Mouse (Mus musculus) left cerebral cortex, postnatal 25 days (tissue): ENCODE data around the gene Slc25a29. TPM values are rescaled to one million over a fixed set of nuclear protein-coding genes. Genes with fewer than 3 reads are reported as not detected.
"Not testable (repeated sequence)": the region's sequence is repeated elsewhere in the genome, so short reads cannot be mapped to it uniquely, and the experiment has no call there.

ENCODE experiments used
- DNase-seq, 2 experiments: peaks; one replicate each; pipeline ENCODE4 v3.0.0; 2022; ENCODE audit warnings: low spot score in 2 of 2, mixed read lengths in 1 of 2
- intact Hi-C: fragments of 180-260 bp; cut with DNase I; formaldehyde crosslinking; loops from one replicate; pipeline ENCODE4 v1.15.1; 2025
- total RNA-seq, 2 experiments: library from RNA; stranded (reverse); gene quantifications; 2 replicates each; pipeline ENCODE4 v1.2.3; 2021

Slc25a29 gene
- total RNA-seq: 10 to 100 TPM; 15.6 to 16.6 TPM

DNA sequence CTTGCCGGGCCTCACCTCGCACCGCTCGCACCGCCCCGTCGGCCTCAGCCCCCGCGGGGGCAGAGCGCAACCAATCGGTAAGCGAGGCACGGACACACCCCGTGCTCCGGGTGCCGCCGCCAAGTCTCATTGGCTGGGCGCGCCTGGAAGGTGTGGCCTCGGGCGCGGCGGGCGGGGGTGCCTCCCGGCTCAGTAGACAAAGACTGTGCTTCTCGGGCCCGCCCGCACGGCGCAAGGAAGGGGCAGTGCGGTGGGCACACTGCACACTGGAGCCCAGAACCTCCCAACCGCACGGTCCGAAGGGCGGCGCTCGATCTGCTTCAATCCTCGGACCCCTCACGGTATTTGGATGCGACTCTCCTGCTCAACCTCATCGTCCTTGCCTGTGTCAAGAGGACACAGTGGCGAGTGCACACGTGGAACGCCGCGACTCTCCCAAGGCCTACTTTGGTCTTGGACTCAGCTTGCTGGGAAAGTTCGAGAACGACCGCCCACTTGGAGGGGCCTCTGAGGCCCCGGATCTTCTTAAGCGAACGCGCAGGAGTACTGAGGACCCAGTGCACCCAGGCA, at the start of gene Slc25a29, which contains the start of gene Slc25a47:
Gene Slc25a29, minus strand, starts transcription at position 44 of the 570 bp plus-strand sequence.
Gene Slc25a47, plus strand, starts transcription at position 207 of the 570 bp plus-strand sequence.
- intact Hi-C loops: loop anchor here (2.0 kb wide), 1 partner anchor 41 kb away; no protein-coding TSS in a partner anchor
- peak; percentile 97 to 98 for DNase-seq

DNA sequence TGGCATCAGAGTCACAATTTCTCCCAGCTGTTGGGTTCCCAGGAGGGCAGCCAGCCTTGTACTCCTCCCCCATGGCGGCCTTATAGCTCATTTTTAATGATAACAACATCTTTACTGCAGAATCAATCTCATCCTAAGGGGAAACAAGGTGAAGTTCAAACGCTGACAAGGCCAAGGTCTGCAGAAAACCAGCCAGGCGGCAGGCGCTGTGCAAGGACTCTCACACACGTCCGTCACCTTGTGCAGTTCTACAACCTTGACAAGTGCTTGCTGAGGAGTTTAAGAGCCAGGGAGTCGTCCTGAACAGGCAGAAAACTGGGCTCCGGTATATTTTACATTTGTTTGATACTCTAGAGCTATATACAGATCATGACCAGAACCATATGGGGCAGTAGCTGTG, 47.1 kb upstream of the Slc25a29 start:
- DNase-seq: no peak
- intact Hi-C loops: no loop called here

DNA sequence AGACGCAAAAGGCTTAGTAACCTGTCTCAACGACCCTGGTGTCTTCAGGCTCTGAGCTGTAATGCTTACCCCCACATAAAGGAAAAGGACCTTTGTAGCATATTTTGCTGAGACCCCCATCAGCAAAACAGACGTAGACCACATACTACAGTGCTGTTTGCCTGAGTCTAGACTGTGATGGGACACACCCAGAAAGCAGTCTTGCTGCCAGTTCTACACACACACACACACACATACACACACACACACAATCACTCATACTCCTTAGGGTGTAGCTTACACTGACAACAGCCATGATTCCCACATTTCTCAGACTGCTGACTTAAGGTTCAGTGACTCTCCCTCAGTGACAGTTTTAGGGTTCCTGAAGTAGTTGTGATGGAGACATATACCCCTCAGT, 45.5 kb upstream of the Slc25a29 start:
- intact Hi-C loops: no loop called here
- DNase-seq: no peak

DNA sequence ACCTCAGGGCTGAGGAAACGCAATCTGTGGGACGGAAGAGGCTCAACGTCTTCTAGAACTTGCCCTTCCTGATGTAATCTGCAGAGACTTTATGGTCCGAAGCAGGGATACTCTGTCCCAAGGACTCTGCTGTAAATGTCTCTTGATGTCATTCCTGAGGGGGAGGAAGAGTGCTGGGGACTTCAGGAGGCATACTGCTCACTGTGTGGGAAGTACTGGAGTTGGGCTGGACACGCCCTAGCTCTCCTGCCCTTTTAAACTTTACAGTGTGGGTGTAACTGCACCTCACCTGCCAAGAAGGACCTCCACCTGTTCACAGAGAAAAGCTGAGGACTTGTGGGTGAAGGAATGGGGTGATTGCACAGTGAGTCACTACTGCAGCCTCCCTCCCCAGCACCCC, 44.9 kb upstream of the Slc25a29 start:
- no peak for DNase-seq
- intact Hi-C loops: no loop called here

DNA sequence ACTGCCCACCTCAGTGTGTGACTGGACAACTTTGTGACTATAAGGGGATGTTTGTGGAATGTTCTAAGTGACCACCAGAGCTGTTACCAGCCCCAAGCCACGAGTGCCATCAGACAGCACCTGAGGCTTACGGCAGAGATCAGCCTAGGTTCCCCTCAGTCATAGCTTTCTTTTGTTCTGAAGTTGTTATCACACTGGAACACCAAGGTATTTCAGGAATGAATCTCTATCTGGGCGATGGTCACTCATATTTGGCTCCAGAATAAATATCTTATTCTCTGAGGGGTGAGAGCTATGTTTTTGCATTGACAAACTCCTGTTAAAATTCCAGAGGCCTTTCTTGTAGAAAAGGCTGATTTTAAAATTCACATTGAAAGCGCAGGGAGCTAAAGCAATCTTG, 43.5 kb upstream of the Slc25a29 start:
- no peak for DNase-seq
- intact Hi-C loops: no loop called here

DNA sequence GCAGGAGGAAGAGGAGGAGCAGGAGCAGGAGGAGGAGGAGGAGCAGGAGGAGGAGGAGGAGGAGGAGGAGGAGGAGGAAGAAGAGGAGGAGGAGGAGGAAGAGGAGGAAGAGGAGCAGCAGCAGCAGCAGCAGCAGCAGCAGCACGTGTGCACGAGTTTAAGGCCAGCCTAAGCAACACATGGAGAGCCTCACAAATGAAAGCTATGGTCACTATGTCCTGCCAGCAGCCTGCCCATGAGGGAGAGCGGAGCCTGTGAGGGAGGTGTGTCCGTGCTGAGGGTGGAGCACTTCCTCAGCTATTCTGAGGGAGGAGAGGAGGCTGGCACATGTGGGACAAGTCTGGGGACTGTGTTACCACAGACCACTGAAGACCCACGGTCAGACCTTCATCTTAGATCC, 37.4 kb upstream of the Slc25a29 start:
- DNase-seq: no peak
- intact Hi-C loops: no loop called here

DNA sequence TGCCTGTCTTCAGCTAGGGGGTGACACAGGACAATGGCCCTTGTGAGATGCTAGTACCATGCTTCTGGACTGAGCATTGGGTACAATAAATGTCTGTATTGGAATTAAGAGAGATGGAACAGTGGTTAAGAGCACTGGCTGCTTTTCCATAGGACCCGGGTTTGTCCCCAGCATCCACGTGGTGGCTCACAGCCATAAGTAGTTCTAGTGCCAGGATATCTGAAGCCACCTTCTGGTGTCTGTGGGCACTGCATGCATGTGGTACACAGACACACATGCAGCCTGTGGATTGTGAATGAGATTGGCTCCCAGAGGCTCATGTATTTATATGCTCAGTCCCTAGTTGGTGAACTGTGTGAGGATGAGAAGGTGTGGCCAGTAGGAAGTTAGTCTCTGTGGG, 33.9 kb upstream of the Slc25a29 start:
- no peak for DNase-seq
- intact Hi-C loops: no loop called here

DNA sequence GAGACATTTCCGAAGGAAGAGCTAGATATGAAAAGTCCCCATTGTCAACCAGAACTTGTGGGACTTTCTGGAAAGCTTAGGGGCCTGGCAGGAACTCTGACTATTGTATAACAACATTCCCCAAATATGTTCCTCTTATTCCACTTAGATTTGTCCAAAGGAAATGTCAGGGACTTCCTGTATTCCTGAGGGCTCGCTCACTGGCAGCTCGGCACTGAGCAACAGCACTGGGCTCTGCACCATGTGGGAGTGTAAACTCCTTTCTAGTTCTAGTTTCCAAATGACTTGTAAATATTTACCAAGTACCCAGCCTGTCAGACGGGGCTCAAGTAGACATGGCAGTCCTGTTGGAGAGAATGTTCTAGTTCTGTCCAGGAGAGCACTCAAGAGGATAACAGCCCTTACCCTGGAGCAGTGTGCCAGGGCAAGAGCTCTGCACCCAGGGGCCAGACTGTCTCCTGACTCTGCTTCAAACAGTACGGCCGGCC, 29.4 kb upstream of the Slc25a29 start:
- intact Hi-C loops: no loop called here
- no peak for DNase-seq

DNA sequence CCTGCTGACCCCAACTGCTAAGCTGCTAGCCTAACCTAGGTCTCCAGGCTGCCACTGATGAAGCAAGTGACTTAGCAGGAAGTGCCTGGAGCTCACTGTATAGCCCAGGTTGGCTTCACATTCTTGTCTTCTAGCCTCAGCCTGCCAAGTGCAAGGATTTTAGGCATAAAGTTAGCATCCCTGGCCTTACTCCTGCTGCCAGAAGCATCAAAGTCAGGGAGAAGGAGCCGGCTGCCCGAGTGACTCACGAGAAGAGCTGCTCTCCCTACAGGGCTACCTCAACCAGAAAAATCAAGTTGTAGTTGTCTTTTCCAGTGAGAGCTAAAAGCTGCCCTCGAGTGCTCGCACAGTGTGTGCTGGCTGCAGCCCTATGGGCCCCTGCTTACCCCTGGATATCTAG, 22.8 kb upstream of the Slc25a29 start:
- intact Hi-C loops: no loop called here
- no peak for DNase-seq

DNA sequence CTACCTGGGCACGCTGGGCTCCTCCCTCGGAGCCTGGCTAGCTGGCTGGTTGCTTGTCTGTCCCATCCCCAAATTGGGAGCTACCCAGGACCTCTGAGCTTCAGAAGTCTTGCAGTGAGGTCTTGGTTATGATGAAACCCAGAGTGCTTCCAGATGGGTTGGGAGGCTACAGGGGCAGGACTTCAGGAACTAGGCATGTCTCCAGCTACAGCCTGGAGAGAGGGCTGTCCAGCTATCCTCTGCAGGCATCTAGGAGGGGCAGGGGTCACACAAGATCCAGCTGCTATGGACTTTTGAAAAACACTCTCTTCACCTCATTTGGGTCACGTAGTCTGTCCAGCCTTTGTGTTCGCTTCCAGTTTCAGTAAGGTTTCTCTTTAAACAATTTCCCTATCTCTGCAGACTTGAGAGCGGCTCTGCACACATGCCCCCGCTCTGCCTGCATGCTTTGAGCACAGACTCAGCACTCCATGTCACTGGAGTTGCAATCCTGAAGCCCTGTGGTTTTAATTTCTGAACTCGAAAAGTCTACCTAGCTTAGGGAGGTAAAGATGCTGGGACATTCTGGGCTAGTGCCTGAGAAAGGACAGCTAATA, 22.0 kb upstream of the Slc25a29 start:
- intact Hi-C loops: no loop called here
- no peak for DNase-seq

DNA sequence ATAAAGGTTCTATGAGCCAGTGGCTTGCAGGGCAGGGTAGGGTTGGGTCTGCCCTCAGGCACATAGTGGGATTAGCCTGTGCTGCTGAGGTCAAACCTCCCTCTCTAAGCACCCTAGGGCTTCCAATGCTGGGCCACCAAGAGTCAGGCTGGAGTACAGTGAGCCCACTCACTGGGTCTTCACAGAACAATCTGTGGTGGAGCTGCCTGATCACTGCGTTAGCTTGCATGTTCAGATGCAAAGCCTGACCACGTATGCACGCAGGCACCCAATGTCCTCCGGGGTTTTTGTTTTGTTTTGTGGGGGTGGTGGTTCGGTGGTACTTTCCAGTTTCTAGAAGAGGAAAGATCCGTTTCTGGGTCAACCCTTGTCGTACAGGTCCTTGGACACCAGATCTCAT, 21.4 kb upstream of the Slc25a29 start:
- intact Hi-C loops: no loop called here
- no peak for DNase-seq

DNA sequence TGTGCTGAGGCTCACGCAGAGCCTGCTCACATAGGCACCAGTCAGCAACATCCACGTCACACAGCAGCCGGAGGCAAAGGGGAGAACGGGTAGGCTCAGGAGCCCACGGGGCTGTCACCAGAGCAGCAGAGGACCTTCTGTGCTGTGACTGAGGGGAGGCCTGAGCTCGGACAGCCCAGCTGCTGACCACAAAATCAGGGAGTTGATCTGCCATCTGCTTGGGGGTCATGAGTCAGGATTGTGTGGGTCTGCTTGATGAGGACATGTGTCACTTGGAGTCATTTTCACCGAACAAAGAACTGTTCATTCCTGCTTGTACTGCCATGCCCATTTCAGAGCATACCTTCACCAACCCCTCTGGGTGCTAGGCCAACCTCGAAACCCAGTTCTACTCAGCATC, 20.5 kb upstream of the Slc25a29 start:
- DNase-seq: no peak
- intact Hi-C loops: no loop called here

DNA sequence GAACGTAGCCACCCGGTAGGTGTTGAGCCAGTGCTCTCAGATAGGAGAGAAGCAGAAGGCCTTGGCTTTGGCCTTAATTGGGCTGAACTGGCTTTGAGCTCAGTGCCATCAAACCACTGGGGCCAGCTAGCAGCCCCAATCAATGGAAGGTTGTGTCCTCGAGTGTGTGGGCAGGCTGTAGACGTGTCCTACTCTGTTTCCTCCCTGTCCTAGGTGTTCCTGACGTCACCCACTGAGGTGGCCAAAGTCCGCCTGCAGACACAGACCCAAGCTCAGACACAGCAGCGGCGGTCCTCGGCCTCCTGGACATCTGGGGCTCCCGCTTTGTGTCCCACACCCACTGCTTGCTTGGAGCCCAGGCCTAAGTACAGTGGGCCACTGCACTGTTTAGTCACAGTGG, 19.4 kb upstream of the Slc25a29 start:
- intact Hi-C loops: no loop called here
- DNase-seq: no peak

DNA sequence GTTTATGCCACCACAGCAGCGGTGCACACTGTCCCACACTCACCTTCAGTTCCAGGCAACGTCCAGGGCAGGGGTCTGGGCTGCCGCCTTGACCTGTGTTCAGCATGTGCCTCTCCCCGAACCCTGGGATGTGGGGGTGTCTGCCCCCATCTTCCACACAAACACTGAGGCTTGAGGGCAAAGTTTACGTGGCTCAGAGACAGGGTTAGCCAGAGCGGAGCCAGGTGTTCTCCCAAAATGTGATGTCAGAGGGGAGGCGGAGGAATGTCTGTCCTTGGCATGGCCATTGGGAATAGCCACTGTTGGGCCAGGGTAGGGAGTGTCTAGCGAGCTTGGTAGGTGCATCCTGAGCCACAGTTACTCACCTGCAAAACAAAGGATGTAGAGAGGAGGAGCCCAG, 17.1 kb upstream of the Slc25a29 start:
- no peak for DNase-seq
- intact Hi-C loops: no loop called here

DNA sequence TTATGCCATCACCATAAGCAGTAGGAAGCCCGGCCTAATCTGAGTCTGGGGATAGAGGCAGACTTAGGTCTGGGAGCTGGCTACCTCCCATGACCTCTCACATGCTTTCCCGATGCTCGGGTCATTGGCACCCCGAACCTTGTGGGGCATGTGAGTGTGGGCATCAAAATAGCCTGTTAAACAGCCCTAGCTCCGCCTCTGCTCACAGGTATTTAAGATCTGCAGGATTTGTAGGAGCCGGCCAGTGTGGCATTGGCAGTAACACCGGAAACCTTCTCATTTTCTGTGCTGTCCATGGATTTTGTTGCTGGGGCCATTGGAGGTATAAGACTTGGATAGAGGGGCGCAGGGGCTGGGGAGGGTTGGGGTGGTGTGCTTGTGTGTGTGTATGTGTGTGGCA, 15.2 kb upstream of the Slc25a29 start:
- intact Hi-C loops: no loop called here
- DNase-seq: no peak

DNA sequence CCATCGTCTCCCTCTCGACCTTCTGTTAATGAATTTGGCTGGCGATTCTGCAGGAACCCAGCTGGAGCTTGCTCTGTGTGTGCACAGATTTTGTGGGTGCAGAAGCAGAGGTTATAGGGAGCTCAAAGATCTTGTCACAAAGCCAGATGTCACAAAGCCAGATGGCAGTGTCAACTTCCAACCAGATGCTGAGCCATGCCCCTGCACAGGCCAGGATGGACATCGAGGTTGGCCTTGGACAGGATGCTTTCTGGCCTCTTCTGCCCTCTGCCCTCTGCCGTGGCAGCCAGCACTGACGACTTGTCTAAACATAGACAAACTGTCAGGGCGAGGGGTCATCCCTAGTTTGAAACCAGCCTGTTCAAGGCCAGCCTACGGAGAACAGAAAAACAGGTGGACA, 14.4 kb upstream of the Slc25a29 start:
- no peak for DNase-seq
- intact Hi-C loops: no loop called here

DNA sequence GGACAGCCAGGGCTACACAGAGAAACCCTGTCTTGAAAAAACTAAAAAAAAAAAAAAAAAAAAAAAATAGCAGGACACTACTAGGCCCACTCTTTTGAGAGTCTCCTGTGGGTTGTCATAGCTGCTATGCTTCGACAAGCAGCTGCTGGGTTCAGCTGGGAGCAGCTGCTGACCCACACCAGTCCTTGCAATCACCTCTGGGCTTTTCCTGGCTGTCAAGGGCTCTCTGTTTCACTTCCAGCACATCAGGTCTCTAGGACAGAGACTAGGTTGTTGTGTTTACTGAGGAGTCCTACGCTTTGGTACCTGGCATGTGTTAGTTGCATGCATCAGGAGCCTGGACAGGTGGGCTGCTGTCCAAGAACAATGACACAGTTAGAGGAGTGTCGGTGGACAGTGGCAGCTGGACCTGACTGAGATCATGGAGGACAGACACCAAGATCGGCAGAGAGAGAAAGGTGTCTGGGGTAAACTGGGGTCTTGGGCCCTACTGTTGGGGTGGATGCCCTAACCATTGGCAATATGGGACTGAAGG, 13.9 kb upstream of the Slc25a29 start:
- intact Hi-C loops: no loop called here

DNA sequence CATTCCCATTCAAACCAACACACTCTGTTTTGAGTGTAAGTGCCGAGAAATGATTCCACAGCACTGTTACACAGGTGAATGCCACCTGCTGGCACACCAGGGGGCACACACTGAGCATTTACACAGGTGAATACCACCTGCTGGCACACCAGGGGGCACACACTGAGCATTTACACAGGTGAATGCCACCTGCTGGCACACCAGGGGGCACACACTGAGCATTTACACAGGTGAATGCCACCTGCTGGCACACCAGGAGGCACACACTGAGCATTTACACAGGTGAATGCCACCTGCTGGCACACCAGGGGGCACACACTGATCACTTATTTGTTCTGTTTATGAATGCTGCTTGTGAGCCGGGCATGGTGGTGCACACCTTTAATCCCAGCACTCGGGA, 12.3 kb upstream of the Slc25a29 start:
- DNase-seq, intact Hi-C loops: not testable (repeated sequence)

More for the DNA sequence above, 13.9 kb upstream of the Slc25a29 start:
- no peak for DNase-seq

DNA sequence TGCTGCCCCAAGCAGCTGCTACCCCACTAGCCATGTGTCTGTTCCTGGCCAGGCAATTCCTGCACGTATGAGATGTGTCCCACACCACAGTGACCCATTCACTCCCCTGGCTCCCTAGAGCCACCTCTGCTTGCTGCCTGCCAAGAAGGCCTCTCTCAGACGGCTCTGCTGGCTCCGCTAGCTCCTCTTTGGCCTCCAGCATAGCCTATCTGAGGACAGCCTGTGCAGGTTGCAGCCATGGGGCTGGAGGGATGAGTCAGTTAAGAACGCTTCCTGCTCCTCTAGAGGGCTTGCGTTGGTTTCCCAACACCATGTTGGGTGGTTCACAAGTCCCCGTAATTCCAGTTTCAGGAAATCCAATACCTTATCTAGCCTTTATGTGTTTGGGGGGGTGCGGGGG, 7.0 kb upstream of the Slc25a29 start:
- no peak for DNase-seq
- intact Hi-C loops: no loop called here

DNA sequence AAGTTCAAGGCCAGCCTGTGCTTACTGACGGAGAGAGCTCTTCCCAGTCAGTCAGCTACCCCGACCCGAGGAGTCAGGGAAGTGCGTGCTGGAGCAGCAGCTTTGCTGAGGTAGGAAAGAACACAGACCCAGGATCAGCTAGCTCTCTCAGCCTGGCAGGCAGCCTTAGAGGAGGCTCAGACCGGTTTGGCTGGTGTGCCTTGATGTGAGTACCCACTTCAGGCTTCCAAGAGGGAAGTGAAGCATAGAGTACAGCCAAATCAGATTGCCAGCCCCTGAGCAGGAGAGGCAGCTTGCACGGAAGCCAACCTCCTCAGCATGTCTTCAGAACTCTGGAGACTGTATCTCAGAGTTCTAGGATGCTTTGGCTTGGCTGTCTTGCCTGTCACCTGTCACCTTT, 5.5 kb upstream of the Slc25a29 start:
- intact Hi-C loops: no loop called here
- peak in 1 of 2 experiments; percentile 33 for DNase-seq

DNA sequence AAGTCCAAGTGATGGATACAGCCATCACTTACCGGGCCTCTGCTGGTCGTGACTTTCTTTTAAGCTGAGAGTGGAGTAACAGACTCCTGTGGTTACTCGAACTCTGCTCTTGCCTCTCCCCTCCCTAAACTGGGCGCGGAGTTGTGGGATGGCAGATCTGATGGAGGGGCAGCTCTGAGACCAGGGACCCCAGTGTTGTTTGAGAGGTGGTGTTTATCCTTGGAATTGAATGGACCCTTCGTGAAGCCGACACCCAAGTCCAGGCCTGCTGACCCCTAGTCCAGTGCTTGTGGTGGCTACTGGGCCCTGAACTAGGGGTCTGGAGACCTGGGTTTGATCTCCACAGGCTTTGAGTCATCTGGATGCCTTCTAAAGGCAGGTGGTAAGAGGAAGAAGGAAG, 1.0 kb upstream of the Slc25a29 start:
- intact Hi-C loops: loop anchor here (2.0 kb wide), 1 partner anchor 42 kb away; no protein-coding TSS in a partner anchor
- no peak for DNase-seq
